ENCODE assay signal across 8 mouse cellular contexts in the genomic region with DNA sequence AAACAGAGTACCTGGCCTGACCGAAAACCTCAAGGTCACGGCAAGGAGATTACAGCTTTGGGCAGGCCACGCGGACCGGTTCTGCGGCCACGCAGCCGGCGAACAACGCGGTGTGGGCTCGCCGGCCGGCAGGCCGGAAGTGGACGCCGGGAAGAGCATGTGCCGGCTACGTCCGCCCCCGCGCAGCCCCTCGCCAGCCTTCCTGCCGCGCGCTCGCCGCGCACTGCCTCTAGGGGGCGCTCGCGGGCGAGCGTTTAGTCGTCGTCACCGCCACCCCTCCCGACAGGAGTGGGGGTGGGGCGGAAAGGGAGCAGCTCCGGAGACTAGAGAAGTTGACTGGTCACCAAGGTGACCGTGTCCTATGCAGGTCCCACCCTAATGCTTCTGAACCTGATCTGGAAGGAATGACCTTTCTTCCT. TPM values are rescaled to one million over a fixed set of nuclear protein-coding genes. Genes with fewer than 3 reads are reported as not detected.
DNase-seq lines count a peak whose midpoint lies in the region; ATAC-seq and TF ChIP-seq lines count a peak whose summit lies in the region.

No protein-coding gene starts in this region.

- H3K4me1 ChIP-seq in CH12.LX (ENCODE audit: control insufficient read depth in 1 of 2, insufficient read depth in 2 of 2) = peaks cover 0 to 8% of the 10 kb centered on the region in 2 experiments; a peak in 1 of 4 replicates
- peaks cover 6% of the 10 kb centered on the region; the same call in 1 of the 2 replicates for H3K4me1 ChIP-seq in forebrain, embryonic 15.5 days
- H3K4me1 ChIP-seq in lung, adult 2 months (ENCODE audit: control insufficient read depth, insufficient read depth, low read length) = peaks cover 4% of the 10 kb centered on the region; the same call in 1 of the 2 replicates
- peaks cover 3% of the 10 kb centered on the region; the same call in 1 of the 2 replicates for H3K4me1 ChIP-seq in neural tube, embryonic 15.5 days

- no peak; the same call in 1 of the 2 replicates for TF ChIP-seq POLR2A in CH12.LX (IDR thresholded peaks at IDR 0.05; ENCODE audit: low read depth, low read length)
- TF ChIP-seq POLR2A in lung, adult 2 months (IDR thresholded peaks at IDR 0.05; ENCODE audit: borderline replicate concordance, extremely low read depth, low read depth, low read length) = peak; percentile 38; the same call in 1 of the 2 replicates

- no peaks in the 10 kb centered on the region for H3K27me3 ChIP-seq in CH12.LX (replicated peaks)
- H3K27me3 ChIP-seq in forebrain, embryonic 15.5 days = no peaks in the 10 kb centered on the region
- no peaks in the 10 kb centered on the region for H3K27me3 ChIP-seq in neural tube, embryonic 15.5 days (replicated peaks)

- intact Hi-C loops in heart, postnatal 25 days (cut with DNase I) = loop anchor here (2.0 to 5.0 kb wide), 2 partner anchors 15 to 34 kb away; no protein-coding TSS in a partner anchor

- no peak for TF ChIP-seq RAD21 in CH12.LX (IDR thresholded peaks at IDR 0.05; ENCODE audit: low read depth, low read length)

- no peak for TF ChIP-seq EP300 in CH12.LX (IDR thresholded peaks at IDR 0.05; ENCODE audit: low read length)

- DNase-seq in CH12.LX (ENCODE audit: extremely low read depth) = peak; percentile 68
- peak; percentile 82 for DNase-seq in cerebellum, adult 11 months
- peak; percentile 75 for DNase-seq in heart, postnatal 25 days (ENCODE audit: low spot score)
- peak; percentile 68 to 84 for DNase-seq in layer of hippocampus, adult 2 months (ENCODE audit: low spot score in 2 of 2)
- peak; percentile 75 for DNase-seq in lung, adult 2 months
- peak; percentile 90 for DNase-seq in testis, postnatal 10 days (ENCODE audit: low spot score)

- dilution Hi-C loops in CH12.LX (cut with MboI; ENCODE audit: extremely low pct_ligation_motif_present, extremely low pct_unique_long_range_greater_than_20kb, low sequenced_read_pairs) = no loop called here

- 28% methylated on average over 40 of the region's 41 CpGs for WGBS in forebrain, embryonic 15.5 days
- 35% methylated on average over 41 of the region's 41 CpGs for WGBS in lung, adult 2 months
- 23% methylated on average over 37 of the region's 41 CpGs for WGBS in neural tube, embryonic 15.5 days

- H3K9me3 ChIP-seq in CH12.LX (replicated peaks; ENCODE audit: low read length) = no peaks in the 10 kb centered on the region
- H3K9me3 ChIP-seq in forebrain, embryonic 15.5 days = no peaks in the 10 kb centered on the region
- no peaks in the 10 kb centered on the region for H3K9me3 ChIP-seq in neural tube, embryonic 15.5 days (replicated peaks)

- peak overlapping the region; percentile 78 for H3K27ac ChIP-seq in CH12.LX (ENCODE audit: insufficient read depth, low read depth)
- peak overlapping the region; percentile 87 for H3K27ac ChIP-seq in forebrain, embryonic 15.5 days (replicated peaks)
- peak overlapping the region; percentile 96 for H3K27ac ChIP-seq in layer of hippocampus, adult 2 months
- peak overlapping the region; percentile 82 for H3K27ac ChIP-seq in neural tube, embryonic 15.5 days (replicated peaks)

- peak; percentile 85 for ATAC-seq in forebrain, embryonic 15.5 days (replicated peaks)
- peak; percentile 87 for ATAC-seq in neural tube, embryonic 15.5 days (ENCODE audit: low FRiP score)

- peak overlapping the region; percentile 32; the same call in 1 of the 2 replicates for H3K4me2 ChIP-seq in CH12.LX (ENCODE audit: insufficient read depth, low read depth, poor library complexity, severe bottlenecking)
- peak overlapping the region; percentile 46 for H3K4me2 ChIP-seq in forebrain, embryonic 15.5 days (replicated peaks)
- H3K4me2 ChIP-seq in neural tube, embryonic 15.5 days = peak overlapping the region; percentile 53

- peak in 1 of 2 experiments; percentile 69; a peak in 2 of 4 replicates for TF ChIP-seq CTCF in CH12.LX (conservative IDR thresholded peaks at IDR 0.05 in 1 of 2, IDR thresholded peaks at IDR 0.05 in 1 of 2; ENCODE audit: low read depth in 2 of 2, low read length in 2 of 2)
- peak; percentile 97 for TF ChIP-seq CTCF in layer of hippocampus, adult 2 months (conservative IDR thresholded peaks at IDR 0.05)
- TF ChIP-seq CTCF in lung, adult 2 months (IDR thresholded peaks at IDR 0.05; ENCODE audit: insufficient read depth, low read length) = 0 out of 2 replicates have a peak, but pooled peaks have one; percentile 21

- peaks cover 15 to 18% of the 10 kb centered on the region in 2 experiments for H3K36me3 ChIP-seq in CH12.LX (replicated peaks in 1 of 2; ENCODE audit: control insufficient read depth in 1 of 2, insufficient read depth in 1 of 2, low read length in 1 of 2)
- H3K36me3 ChIP-seq in forebrain, embryonic 15.5 days = peaks cover 7% of the 10 kb centered on the region; the same call in 1 of the 2 replicates
- no peaks in the 10 kb centered on the region for H3K36me3 ChIP-seq in neural tube, embryonic 15.5 days

- H3K9ac ChIP-seq in CH12.LX (ENCODE audit: insufficient read depth, low read depth) = peak overlapping the region; percentile 83
- peak overlapping the region; percentile 62 for H3K9ac ChIP-seq in forebrain, embryonic 15.5 days (replicated peaks)
- H3K9ac ChIP-seq in neural tube, embryonic 15.5 days (replicated peaks) = peak overlapping the region; percentile 61

- peak overlapping the region; percentile 74 to 81 (median 75) for H3K4me3 ChIP-seq in CH12.LX (replicated peaks in 1 of 3; ENCODE audit: low read depth in 2 of 3, low read length in 2 of 3, poor library complexity in 1 of 3)
- H3K4me3 ChIP-seq in forebrain, embryonic 15.5 days = peak overlapping the region; percentile 55
- peak overlapping the region; percentile 77 for H3K4me3 ChIP-seq in layer of hippocampus, adult 2 months
- H3K4me3 ChIP-seq in lung, adult 2 months (replicated peaks; ENCODE audit: extremely low read depth, low read depth, low read length) = peak overlapping the region; percentile 90
- peak overlapping the region; percentile 60 for H3K4me3 ChIP-seq in neural tube, embryonic 15.5 days (replicated peaks)

- peaks cover 10% of the 10 kb centered on the region for H3K79me2 ChIP-seq in CH12.LX (replicated peaks; ENCODE audit: control insufficient read depth, extremely low read depth, insufficient read depth, poor library complexity, severe bottlenecking)

- in situ Hi-C loops in CH12.LX (cut with MboI; ENCODE audit: low pct_ligation_motif_present, low pct_unique_long_range_greater_than_20kb, low sequenced_read_pairs) = loop anchor here (5.0 to 10.0 kb wide), 2 partner anchors 34 to 51 kb away; a partner anchor contains a TSS

TF ChIP-seq in CH12.LX, 34 proteins besides CTCF, POLR2A, EP300 and RAD21 (continues in another document):
- TF ChIP-seq SIN3A (IDR thresholded peaks at IDR 0.05; ENCODE audit: low read length) (no peak; the same call in none of the 2 replicates), MAX (IDR thresholded peaks at IDR 0.05; ENCODE audit: low read length) (peak; percentile 81), NELFE (IDR thresholded peaks at IDR 0.05; ENCODE audit: low read depth, low read length) (0 out of 2 replicates have a peak, but pooled peaks have one; percentile 15), TBP (conservative IDR thresholded peaks at IDR 0.05; ENCODE audit: low read depth, low read length) (no peak), ZKSCAN1 (IDR thresholded peaks at IDR 0.05; ENCODE audit: borderline replicate concordance, low read depth, low read length) (no peak), ZMIZ1 (IDR thresholded peaks at IDR 0.05; ENCODE audit: low read depth, low read length) (no peak; the same call in 1 of the 2 replicates), NRF1 (IDR thresholded peaks at IDR 0.05; ENCODE audit: low read depth, low read length) (peak; percentile 59), ZC3H11A (IDR thresholded peaks at IDR 0.05; ENCODE audit: low read depth, low read length) (no peak), E2F4 (IDR thresholded peaks at IDR 0.05; ENCODE audit: insufficient replicate concordance, low read depth, low read length) (no peak), GABPA (IDR thresholded peaks at IDR 0.05; ENCODE audit: insufficient replicate concordance, low read depth, low read length) (no peak), USF1 (IDR thresholded peaks at IDR 0.05; ENCODE audit: low read depth, low read length) (no peak), IRF4 (IDR thresholded peaks at IDR 0.05; ENCODE audit: low read depth, low read length) (peak; percentile 36; the same call in 1 of the 2 replicates), BHLHE40 (IDR thresholded peaks at IDR 0.05; ENCODE audit: low read depth, low read length) (peak; percentile 75), JUND (conservative IDR thresholded peaks at IDR 0.05; ENCODE audit: low read depth, low read length) (no peak), CHD1 (IDR thresholded peaks at IDR 0.05; ENCODE audit: low read depth, low read length) (no peak), MYC (IDR thresholded peaks at IDR 0.05; ENCODE audit: low read depth, low read length) (peak; percentile 85), CHD2 (IDR thresholded peaks at IDR 0.05; ENCODE audit: low read length) (peak; percentile 72), USF2 (conservative IDR thresholded peaks at IDR 0.05; ENCODE audit: low read depth, low read length) (no peak), MEF2A (IDR thresholded peaks at IDR 0.05; ENCODE audit: borderline replicate concordance, low read depth, low read length) (no peak), TCF12 (IDR thresholded peaks at IDR 0.05; ENCODE audit: low read depth, low read length) (no peak), KAT2A (IDR thresholded peaks at IDR 0.05; ENCODE audit: insufficient replicate concordance, low read length) (no peak), JUN (IDR thresholded peaks at IDR 0.05; ENCODE audit: insufficient read depth, low read depth, low read length) (no peak)

RNA-seq across cellular contexts. Expression of a gene that starts 0.7 kb away (rescaled TPM):
- total RNA-seq in CH12.LX (2012; rRNA removed) (591 and 695 TPM in 2 replicates), CH12.LX (2014; rRNA removed) (1,083 and 1,177 TPM in 2 replicates)
- 878 and 881 TPM in 2 replicates for polyA plus RNA-seq in CH12.LX (2012; ENCODE audit: insufficient read length, low read depth)
- 483 and 523 TPM in 2 replicates for polyA plus RNA-seq in forebrain, embryonic 15.5 days (2015; fragmentation: Nextera tagmentation; extraction: Ambion mirVana)
- 100 to 1,000 TPM; 473 to 488 TPM for total RNA-seq in heart, postnatal 25 days (2021)
- 100 to 1,000 TPM; 325 to 333 TPM for total RNA-seq in layer of hippocampus, adult 2 months (2021)
- 299 and 343 TPM in 2 replicates for polyA plus RNA-seq in lung, adult 2 months (2012; rRNA removed)
- polyA plus RNA-seq in neural tube, embryonic 15.5 days (2015; fragmentation: Nextera tagmentation; extraction: Ambion mirVana) = 530 and 612 TPM in 2 replicates

RNA-seq across cellular contexts. Expression of a gene that starts 52.7 kb away (rescaled TPM):
- 1.2 and 1.7 TPM in 2 replicates for total RNA-seq in CH12.LX (2012; rRNA removed)
- total RNA-seq in CH12.LX (2014; rRNA removed) = 1.5 and 2.2 TPM in 2 replicates
- polyA plus RNA-seq in CH12.LX (2012; ENCODE audit: insufficient read length, low read depth) = 1.4 and 1.7 TPM in 2 replicates
- 0.60 and 0.70 TPM in 2 replicates for polyA plus RNA-seq in forebrain, embryonic 15.5 days (2015; fragmentation: Nextera tagmentation; extraction: Ambion mirVana)
- total RNA-seq in heart, postnatal 25 days (2021) = not detected
- total RNA-seq in layer of hippocampus, adult 2 months (2021) = under 1 TPM in 1 of 2 experiments, not detected in 1; 0.44 TPM
- polyA plus RNA-seq in lung, adult 2 months (2012; rRNA removed) = 3.1 and 3.4 TPM in 2 replicates
- 1.5 and 2.2 TPM in 2 replicates for polyA plus RNA-seq in neural tube, embryonic 15.5 days (2015; fragmentation: Nextera tagmentation; extraction: Ambion mirVana)

Comparison
In these comparisons a context has a peak if more than half of its experiments do, and no peak if none do; other contexts are left out.
1. Peak in every context shown above with its lines: DNase-seq, ATAC-seq, H3K4me3 ChIP-seq and H3K27ac ChIP-seq.